Mouse (Mus musculus) neutrophil, adult 83 days (primary cell): ENCODE data around the gene C87436. TPM values are rescaled to one million over a fixed set of nuclear protein-coding genes. Genes with fewer than 3 reads are reported as not detected.

ENCODE experiments used
- total RNA-seq, 2 experiments: library from RNA; stranded (reverse); gene quantifications; one replicate each; pipeline ENCODE4 v1.2.4; 2023

Gene C87436
- total RNA-seq: 10 to 100 TPM; 16.7 to 20.5 TPM

DNA sequence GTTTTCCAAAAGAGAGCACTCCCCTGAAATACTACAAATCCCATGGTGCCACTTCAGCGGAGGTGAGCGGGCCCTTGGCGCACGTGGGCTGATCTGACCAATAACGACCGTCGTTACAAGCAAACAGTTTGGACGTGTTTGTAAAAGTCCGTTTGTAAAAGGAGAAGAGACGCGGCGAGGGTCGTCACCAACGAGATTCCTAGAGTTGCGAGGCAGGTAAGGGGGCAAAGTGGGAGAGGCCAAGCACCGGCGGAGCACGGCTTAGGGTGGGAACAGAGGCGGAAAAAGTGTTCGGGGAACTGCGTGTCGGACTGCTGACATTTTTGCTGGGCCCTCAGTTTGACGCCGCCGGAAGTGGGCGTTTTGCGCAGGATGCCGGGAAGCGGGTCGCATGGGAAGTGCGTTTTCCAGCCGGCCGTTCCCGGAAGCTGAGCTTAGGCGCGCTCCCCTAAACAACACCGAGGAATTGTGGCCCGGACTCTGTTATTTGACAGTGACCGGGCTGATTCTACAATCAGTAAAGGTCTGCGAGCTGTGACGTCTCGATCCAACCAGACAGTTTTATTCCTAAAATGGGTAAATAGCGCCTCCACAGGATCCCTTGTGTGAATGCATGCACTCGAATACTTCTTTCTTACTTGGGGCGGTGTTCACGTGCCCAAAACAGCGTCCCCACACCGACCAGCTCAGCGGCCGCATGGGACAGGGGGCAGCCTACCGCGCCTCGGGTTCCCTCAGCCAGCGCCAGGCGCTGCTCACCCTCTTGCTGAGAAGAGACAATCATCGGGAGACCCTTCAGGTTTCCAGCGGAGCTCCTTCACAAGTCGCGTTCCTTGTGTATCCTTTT is at the start of gene C87436:
TSS of gene C87436 (plus strand) at position 103 of the 847 bp plus-strand sequence.

DNA sequence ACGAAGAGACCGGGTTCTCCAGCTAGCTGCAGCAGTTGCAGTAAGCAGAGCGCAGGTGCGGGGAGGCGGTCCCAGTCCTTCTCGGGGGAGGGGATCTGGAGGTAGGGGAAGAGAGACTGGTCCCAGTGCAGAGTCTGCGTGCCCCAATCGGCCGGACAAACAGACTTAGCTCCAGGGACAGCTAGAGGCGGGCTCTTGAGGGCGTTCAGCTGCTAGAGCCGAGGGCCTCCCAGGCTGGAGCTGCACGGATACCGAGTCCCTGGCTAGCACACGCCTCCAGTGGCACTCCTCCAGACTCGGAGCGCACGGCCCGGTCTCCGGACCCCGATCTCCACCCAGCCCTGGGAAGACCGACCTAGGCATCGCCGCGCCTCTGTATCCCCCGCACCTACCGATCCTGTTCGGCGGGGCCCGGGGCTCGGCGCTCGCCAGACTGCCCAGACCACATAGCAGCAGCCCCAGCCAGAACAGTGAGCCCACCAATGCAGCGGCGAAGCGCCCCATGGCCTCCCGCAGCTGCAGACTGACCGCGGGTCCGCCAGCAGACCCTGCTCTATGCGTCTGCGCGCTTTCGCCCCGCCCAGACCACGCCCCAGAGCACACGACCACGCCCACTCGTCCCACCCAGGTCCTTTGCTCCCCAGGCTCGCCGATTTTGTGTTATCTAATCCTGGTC is 41.5 kb upstream of the C87436 start, which contains the start of gene Pcyox1:
TSS of gene Pcyox1 (minus strand) at position 574 of the 676 bp plus-strand sequence.

DNA sequence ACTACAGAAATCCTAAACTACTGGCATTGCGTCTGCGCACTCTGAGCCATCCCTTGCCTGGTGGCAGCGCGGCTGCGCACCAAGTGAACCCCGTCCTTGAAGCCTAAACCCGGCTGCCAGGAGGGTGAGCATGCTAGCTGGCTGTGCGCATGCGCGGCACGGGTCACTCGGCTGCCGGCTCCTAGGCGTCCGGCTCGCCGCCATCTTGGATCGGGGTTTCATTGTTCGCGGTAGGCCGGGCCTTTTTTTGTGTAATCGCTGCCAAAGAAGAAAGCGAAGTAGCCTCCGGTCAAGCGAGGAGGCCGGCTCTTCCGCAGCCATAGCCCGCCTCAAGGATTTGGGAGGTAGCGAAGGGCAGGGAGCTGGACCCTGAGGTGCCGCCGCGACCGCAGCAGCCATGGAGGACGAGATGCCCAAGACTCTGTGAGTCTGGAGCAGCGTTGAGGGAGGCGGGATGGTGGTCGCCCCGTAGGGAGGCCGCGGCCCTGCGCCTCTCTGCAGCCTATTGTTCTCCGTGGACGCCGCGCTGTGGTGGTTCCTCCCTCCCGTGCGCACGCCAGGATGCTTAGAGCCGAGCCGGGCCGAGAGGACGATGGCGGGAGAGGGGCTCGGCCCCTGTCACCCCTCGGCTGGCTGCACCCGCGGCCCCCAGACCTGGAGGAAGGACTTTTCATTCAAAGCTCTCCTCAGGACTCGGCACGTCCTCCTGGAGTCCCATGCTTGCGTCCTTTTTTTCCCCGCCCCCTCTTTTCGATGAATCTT is 33.9 kb upstream of the C87436 start, which contains the start of gene Tia1:
TSS of gene Tia1 (plus strand) at position 120 of the 762 bp plus-strand sequence.

DNA sequence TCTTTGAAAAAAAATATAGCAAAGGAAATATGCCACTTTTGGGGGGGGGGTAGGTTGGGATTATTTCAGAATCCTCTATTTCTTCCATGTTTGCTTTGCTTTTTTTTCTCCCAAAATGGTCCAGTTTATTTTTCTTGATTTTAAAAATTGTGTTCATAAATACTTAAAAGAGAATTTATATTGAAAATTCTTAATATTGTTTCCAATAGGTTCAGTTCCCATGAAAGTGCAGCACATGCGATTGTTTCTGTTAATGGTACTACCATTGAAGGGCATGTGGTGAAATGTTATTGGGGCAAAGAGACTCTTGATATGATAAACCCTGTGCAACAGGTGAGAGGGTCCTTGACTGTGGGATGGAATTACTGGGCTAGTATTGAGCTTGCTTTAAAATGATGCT is 11.8 kb upstream of the C87436 start, which contains the start of gene Gm44790:
TSS of gene Gm44790 (plus strand) at position 301 of the 400 bp plus-strand sequence.

Other genes with a start within 250 kb of the C87436 start
- gene Tgfa, start 243.2 kb upstream of the C87436 start, total RNA-seq: not detected
- gene Fam136a, start 72.7 kb upstream of the C87436 start, total RNA-seq: 1 to 10 TPM; 3.4 to 4.4 TPM
- gene Snrpg, start 67.1 kb upstream of the C87436 start, total RNA-seq: 100 to 1,000 TPM; 111 to 125 TPM
- gene Pcyox1, start 41.2 kb upstream of the C87436 start, total RNA-seq: 10 to 100 TPM; 49.8 to 51.3 TPM
- 10 to 100 TPM; 42.8 to 44.3 TPM for gene Tia1, start 34.2 kb upstream of the C87436 start, total RNA-seq
- 1 to 10 TPM in 1 of 2 experiments, not detected in 1; 2.2 TPM for gene Gm44790, start 11.7 kb upstream of the C87436 start, total RNA-seq
- 100 to 1,000 TPM; 170 to 191 TPM for gene Pcbp1, start 87.9 kb downstream of the C87436 start, total RNA-seq
- 10 to 100 TPM; 62.2 to 88.0 TPM for gene Asprv1, start 189.8 kb downstream of the C87436 start, total RNA-seq
- gene Mxd1, start 230.8 kb downstream of the C87436 start, total RNA-seq: 100 to 1,000 TPM; 571 to 773 TPM
- gene Snrnp27, start 246.1 kb downstream of the C87436 start, total RNA-seq: 10 to 100 TPM; 35.5 to 40.8 TPM